Mouse (Mus musculus) limb, embryonic 12.5 days (tissue): ENCODE results near the gene Abcc1. TPM values are rescaled to one million over a fixed set of nuclear protein-coding genes. Genes with fewer than 3 reads are reported as not detected.

Experiments used
- polyA plus RNA-seq: library from polyadenylated mRNA; unstranded; fragments of >200 nt; fragmentation: Nextera tagmentation; extraction: Ambion mirVana; gene quantifications from 2 replicates; pipeline ENCODE4 v1.2.1, GENCODE M21; 2016

The Abcc1 gene
- polyA plus RNA-seq, 1 experiment from 2014 or later = 9.6 TPM

Other genes starting within 250 kb of the Abcc1 start
- 147 and 150 TPM in 2 replicates for gene Nde1, start 198.3 kb upstream of the Abcc1 start, polyA plus RNA-seq
- gene Marf1, start 198.2 kb upstream of the Abcc1 start, polyA plus RNA-seq = 15.3 and 20.5 TPM in 2 replicates
- gene Myh11, start 70.2 kb upstream of the Abcc1 start, polyA plus RNA-seq = 0.20 and 0.22 TPM in 2 replicates
- gene Fopnl, start 44.2 kb upstream of the Abcc1 start, polyA plus RNA-seq = 171 and 174 TPM in 2 replicates
- not detected in 2 replicates for gene A630010A05Rik, start 200.8 kb downstream of the Abcc1 start, polyA plus RNA-seq